Mouse (Mus musculus): Measurements from ENCODE around the gene Tmem52b.
"Not testable (repeated sequence)": the region's sequence is repeated elsewhere in the genome, so short reads cannot be mapped to it uniquely, and the experiment has no call there.

The Tmem52b gene

GRCm38 (mm10) chr6:129512367-129512766 lies at the start of gene Tmem52b:
TSS of gene Tmem52b (plus strand) at chr6:129512555.
- DNase-seq (ENCODE audit: low read depth, low spot score), result no peak

GRCm38 (mm10) chr6:129471386-129471785 lies 41.0 kb upstream of the Tmem52b start:
- DNase-seq (ENCODE audit: low read depth, low spot score), result no peak

GRCm38 (mm10) chr6:129472627-129473026 lies 39.7 kb upstream of the Tmem52b start:
- no peak for DNase-seq (ENCODE audit: low read depth, low spot score)

- peak; percentile 52 for DNase-seq (ENCODE audit: low read depth, low spot score)
Observed at GRCm38 (mm10) chr6:129476404-129477126, 35.8 kb upstream of the Tmem52b start.

GRCm38 (mm10) chr6:129480089-129480958 lies 32.0 kb upstream of the Tmem52b start:
- no peak for DNase-seq (ENCODE audit: low read depth, low spot score)

GRCm38 (mm10) chr6:129494924-129495323 lies 17.4 kb upstream of the Tmem52b start:
- DNase-seq (ENCODE audit: low read depth, low spot score), result no peak

GRCm38 (mm10) chr6:129497345-129498218 lies 14.8 kb upstream of the Tmem52b start:
- no peak for DNase-seq (ENCODE audit: low read depth, low spot score)

GRCm38 (mm10) chr6:129499516-129499915 lies 12.8 kb upstream of the Tmem52b start:
- not testable (repeated sequence) for DNase-seq (ENCODE audit: low read depth, low spot score)

GRCm38 (mm10) chr6:129503471-129503870 lies 8.9 kb upstream of the Tmem52b start:
- DNase-seq (ENCODE audit: low read depth, low spot score), result no peak

- peak; percentile 87 for DNase-seq (ENCODE audit: low read depth, low spot score)
Observed at GRCm38 (mm10) chr6:129507024-129507423, 5.3 kb upstream of the Tmem52b start, which contains the start of gene Olr1. TSS of gene Olr1 (minus strand) at chr6:129507165.

- DNase-seq (ENCODE audit: low read depth, low spot score), result no peak
Observed at GRCm38 (mm10) chr6:129510120-129510911, 2.0 kb upstream of the Tmem52b start.

GRCm38 (mm10) chr6:129512868-129513267 lies 513 bp downstream of the Tmem52b start:
- DNase-seq (ENCODE audit: low read depth, low spot score), result no peak

- DNase-seq (ENCODE audit: low read depth, low spot score), result peak; percentile 94
Observed at GRCm38 (mm10) chr6:129513409-129513808, 1.1 kb downstream of the Tmem52b start.

GRCm38 (mm10) chr6:129514376-129514775 lies 2.0 kb downstream of the Tmem52b start:
- peak; percentile 82 for DNase-seq (ENCODE audit: low read depth, low spot score)

- DNase-seq (ENCODE audit: low read depth, low spot score), result no peak
Observed at GRCm38 (mm10) chr6:129515068-129515467, 2.7 kb downstream of the Tmem52b start.

- no peak for DNase-seq (ENCODE audit: low read depth, low spot score)
Observed at GRCm38 (mm10) chr6:129516388-129516787, 4.0 kb downstream of the Tmem52b start.

GRCm38 (mm10) chr6:129517752-129518408 lies 5.5 kb downstream of the Tmem52b start:
- DNase-seq (ENCODE audit: low read depth, low spot score), result peak; percentile 82

- DNase-seq (ENCODE audit: low read depth, low spot score), result no peak
Observed at GRCm38 (mm10) chr6:129526069-129526468, 13.7 kb downstream of the Tmem52b start.

GRCm38 (mm10) chr6:129527416-129527815 lies 15.1 kb downstream of the Tmem52b start:
- DNase-seq (ENCODE audit: low read depth, low spot score), result no peak

- no peak for DNase-seq (ENCODE audit: low read depth, low spot score)
Observed at GRCm38 (mm10) chr6:129529605-129530004, 17.2 kb downstream of the Tmem52b start.

Measured in 3T3-L1 (cell line).